Mouse (Mus musculus): ENCODE data around the gene Gatad2b. TPM values are rescaled to one million over a fixed set of nuclear protein-coding genes. Genes with fewer than 3 reads are reported as not detected.

Gatad2b gene
- polyA plus RNA-seq, 1 experiment: 17.5 TPM

DNA sequence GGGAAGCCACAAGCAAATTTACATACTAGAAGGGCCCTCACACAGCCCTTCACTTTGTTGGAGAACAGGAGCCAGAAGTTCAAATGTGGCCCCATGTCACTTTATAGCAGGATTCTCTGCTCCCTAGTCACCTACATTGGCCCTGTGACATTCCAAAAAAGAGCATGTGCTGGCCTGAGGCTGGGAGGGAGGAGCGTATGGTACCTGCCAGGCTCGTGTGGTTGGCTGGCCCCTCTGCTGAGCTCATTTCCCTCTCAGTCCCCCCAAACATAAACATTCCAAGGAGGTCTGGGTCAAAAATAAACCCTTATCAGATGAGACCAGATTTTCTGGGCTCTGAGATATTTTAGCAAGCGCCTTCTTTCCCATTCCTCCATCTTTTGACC lies 120.0 kb downstream of the Gatad2b start:
- TF ChIP-seq CTCF (IDR thresholded peaks at IDR 0.05; ENCODE audit: control insufficient read depth, insufficient read depth, low read length): no peak
- TF ChIP-seq POLR2A (IDR thresholded peaks at IDR 0.05; ENCODE audit: borderline replicate concordance, control insufficient read depth, low read depth, low read length): no peak
- 78% methylated on average over 3 of the region's 3 CpGs for WGBS
- H3K4me1 ChIP-seq (ENCODE audit: control insufficient read depth, insufficient read depth, low read length): peaks cover 1% of the 10 kb centered on the region; the same call in 1 of the 2 replicates
- no peak overlapping the region for H3K27ac ChIP-seq (ENCODE audit: control insufficient read depth, insufficient read depth, low read depth, low read length, poor library complexity)
- H3K4me3 ChIP-seq (replicated peaks; ENCODE audit: control insufficient read depth, low read depth, low read length): no peak overlapping the region

Other genes with a start within 250 kb of the Gatad2b start
- gene 4933434E20Rik, start 241.5 kb upstream of the Gatad2b start, polyA plus RNA-seq (2011; ENCODE audit: insufficient read depth, insufficient read length, low replicate concordance, missing spikeins): 31.4 and 49.9 TPM in 2 replicates
- gene Ubap2l, start 240.6 kb upstream of the Gatad2b start, polyA plus RNA-seq (2011; ENCODE audit: insufficient read depth, insufficient read length, low replicate concordance, missing spikeins): 57.2 and 89.7 TPM in 2 replicates
- gene Tpm3, start 220.5 kb upstream of the Gatad2b start, polyA plus RNA-seq (2011; ENCODE audit: insufficient read depth, insufficient read length, low replicate concordance, missing spikeins): 645 and 665 TPM in 2 replicates
- 0.79 and 1.5 TPM in 2 replicates for gene Nup210l, start 189.0 kb upstream of the Gatad2b start, polyA plus RNA-seq (2011; ENCODE audit: insufficient read depth, insufficient read length, low replicate concordance, missing spikeins)
- gene Rps27, start 79.5 kb upstream of the Gatad2b start, polyA plus RNA-seq (2011; ENCODE audit: insufficient read depth, insufficient read length, low replicate concordance, missing spikeins): 16.3 and 168 TPM in 2 replicates
- 11.5 and 13.0 TPM in 2 replicates for gene Rab13, start 79.5 kb upstream of the Gatad2b start, polyA plus RNA-seq (2011; ENCODE audit: insufficient read depth, insufficient read length, low replicate concordance, missing spikeins)
- gene Jtb, start 61.6 kb upstream of the Gatad2b start, polyA plus RNA-seq (2011; ENCODE audit: insufficient read depth, insufficient read length, low replicate concordance, missing spikeins): 38.7 and 72.7 TPM in 2 replicates
- not detected in 2 replicates for gene Creb3l4, start 49.7 kb upstream of the Gatad2b start, polyA plus RNA-seq (2011; ENCODE audit: insufficient read depth, insufficient read length, low replicate concordance, missing spikeins)
- 11.6 and 29.3 TPM in 2 replicates for gene Slc39a1, start 45.0 kb upstream of the Gatad2b start, polyA plus RNA-seq (2011; ENCODE audit: insufficient read depth, insufficient read length, low replicate concordance, missing spikeins)
- gene Crtc2, start 39.0 kb upstream of the Gatad2b start, polyA plus RNA-seq (2011; ENCODE audit: insufficient read depth, insufficient read length, low replicate concordance, missing spikeins): 45.5 and 67.3 TPM in 2 replicates
- gene Dennd4b, start 28.0 kb upstream of the Gatad2b start, polyA plus RNA-seq (2011; ENCODE audit: insufficient read depth, insufficient read length, low replicate concordance, missing spikeins): 24.7 and 68.6 TPM in 2 replicates
- gene Slc27a3, start 96.8 kb downstream of the Gatad2b start, polyA plus RNA-seq (2011; ENCODE audit: insufficient read depth, insufficient read length, low replicate concordance, missing spikeins): 4.4 and 5.6 TPM in 2 replicates
- 7.1 and 21.2 TPM in 2 replicates for gene Ints3, start 140.4 kb downstream of the Gatad2b start, polyA plus RNA-seq (2011; ENCODE audit: insufficient read depth, insufficient read length, low replicate concordance, missing spikeins)
- 6.4 and 10.6 TPM in 2 replicates for gene Npr1, start 172.7 kb downstream of the Gatad2b start, polyA plus RNA-seq (2011; ENCODE audit: insufficient read depth, insufficient read length, low replicate concordance, missing spikeins)
- gene Ilf2, start 182.9 kb downstream of the Gatad2b start, polyA plus RNA-seq (2011; ENCODE audit: insufficient read depth, insufficient read length, low replicate concordance, missing spikeins): 85.2 and 110 TPM in 2 replicates
- 14.8 and 22.4 TPM in 2 replicates for gene Snapin, start 197.9 kb downstream of the Gatad2b start, polyA plus RNA-seq (2011; ENCODE audit: insufficient read depth, insufficient read length, low replicate concordance, missing spikeins)
- gene Chtop, start 216.3 kb downstream of the Gatad2b start, polyA plus RNA-seq (2011; ENCODE audit: insufficient read depth, insufficient read length, low replicate concordance, missing spikeins): 74.1 and 92.0 TPM in 2 replicates
- 33.5 and 34.4 TPM in 2 replicates for gene S100a1, start 221.2 kb downstream of the Gatad2b start, polyA plus RNA-seq (2011; ENCODE audit: insufficient read depth, insufficient read length, low replicate concordance, missing spikeins)
- gene S100a13, start 221.3 kb downstream of the Gatad2b start, polyA plus RNA-seq (2011; ENCODE audit: insufficient read depth, insufficient read length, low replicate concordance, missing spikeins): 60.0 and 93.3 TPM in 2 replicates
- not detected in 2 replicates for gene S100a14, start 233.7 kb downstream of the Gatad2b start, polyA plus RNA-seq (2011; ENCODE audit: insufficient read depth, insufficient read length, low replicate concordance, missing spikeins)
- 10.9 and 17.1 TPM in 2 replicates for gene S100a16, start 244.1 kb downstream of the Gatad2b start, polyA plus RNA-seq (2011; ENCODE audit: insufficient read depth, insufficient read length, low replicate concordance, missing spikeins)

All from bone marrow, adult 2 months (tissue).